Mouse (Mus musculus) G1E (cell line): ENCODE results near the gene Ube2cbp.

Experiments
- CTCF ChIP-seq: IDR thresholded peaks from 2 replicates; pipeline ENCODE4 v1.5.1; 2012; ENCODE audit warnings: low read depth, low read length, inconsistent platforms, mixed read lengths
- GATA1 ChIP-seq: IDR thresholded peaks from 2 replicates; pipeline ENCODE4 v1.6.1; 2012; ENCODE audit warnings: borderline replicate concordance, low read length, inconsistent platforms, mixed read lengths
- GATA2 ChIP-seq: IDR thresholded peaks from 2 replicates; pipeline ENCODE4 v1.6.1; 2012; ENCODE audit warnings: low read depth, low read length, inconsistent platforms, borderline replicate concordance
- POLR2AphosphoS5 ChIP-seq: IDR thresholded peaks from 2 replicates; pipeline ENCODE4 v1.6.1; 2012; ENCODE audit warnings: low read depth, low read length, inconsistent platforms; ENCODE audit not compliant: insufficient replicate concordance
- TAL1 ChIP-seq: conservative IDR thresholded peaks from 2 replicates; pipeline ENCODE4 v1.6.1; 2012; ENCODE audit warnings: low read depth, low read length, inconsistent platforms, mixed read lengths

GRCm38 (mm10) chr9:86507437-86507836 is 42.7 kb upstream of the Ube2cbp start:
- TF ChIP-seq CTCF (no peak), GATA2 (no peak), GATA1 (no peak), TAL1 (no peak), POLR2AphosphoS5 (no peak)
